Mouse (Mus musculus) liver, adult 2 months (tissue): ENCODE results near the gene Upk1a. TPM values are rescaled to one million over a fixed set of nuclear protein-coding genes. Genes with fewer than 3 reads are reported as not detected.
A peak's percentile ranks its signal among the peaks of the same experiment; 100 is the strongest.

Source experiments
- DNase-seq: peaks from one replicate; pipeline ENCODE4 v3.0.0-alpha.2; 2011; ENCODE audit warnings: low read depth, low spot score; ENCODE audit errors: extremely low read depth
- H3K27ac ChIP-seq: fragments of 200-500 bp; replicated peaks from 2 replicates; pipeline ENCODE4 v1.5.1; 2012; ENCODE audit warnings: low read depth, mild to moderate bottlenecking, control low read depth, inconsistent platforms, low read length; ENCODE audit not compliant: insufficient read depth
- H3K27me3 ChIP-seq: fragments of 200-500 bp; 2 replicates; pipeline ENCODE4 v1.6.1; 2012; ENCODE audit warnings: mild to moderate bottlenecking, moderate library complexity, low read length, inconsistent platforms; ENCODE audit not compliant: control insufficient read depth, insufficient read depth
- H3K36me3 ChIP-seq: fragments of 200-500 bp; 2 replicates; pipeline ENCODE4 v1.6.1; 2012; ENCODE audit warnings: low read length, inconsistent platforms; ENCODE audit not compliant: control insufficient read depth, insufficient read depth
- H3K4me1 ChIP-seq: fragments of 200-500 bp; 2 replicates; pipeline ENCODE4 v1.6.1; 2011; ENCODE audit warnings: low read length; ENCODE audit not compliant: control insufficient read depth, insufficient read depth
- H3K4me3 ChIP-seq: fragments of 200-500 bp; 2 replicates; pipeline ENCODE4 v1.5.1; 2011; ENCODE audit warnings: low read depth, mild to moderate bottlenecking, control low read depth, low read length, moderate library complexity; ENCODE audit not compliant: insufficient read depth
- H3K79me2 ChIP-seq: fragments of 200-500 bp; 2 replicates; pipeline ENCODE4 v1.6.1; 2012; ENCODE audit warnings: inconsistent platforms, mild to moderate bottlenecking, low read length, moderate library complexity; ENCODE audit not compliant: control insufficient read depth, insufficient read depth
- H3K9ac ChIP-seq: fragments of 200-500 bp; 2 replicates; pipeline ENCODE4 v1.6.1; 2012; ENCODE audit warnings: low read depth, mild to moderate bottlenecking, control low read depth, inconsistent platforms, low read length
- CTCF ChIP-seq: fragments of 200-500 bp; IDR thresholded peaks from 2 replicates; pipeline ENCODE4 v1.5.1; 2011; ENCODE audit warnings: low read depth, low read length, control low read depth
- POLR2A ChIP-seq: fragments of 200-500 bp; IDR thresholded peaks from 2 replicates; pipeline ENCODE4 v1.6.1; 2011; ENCODE audit warnings: low read length, control low read depth; ENCODE audit not compliant: insufficient read depth; ENCODE audit errors: extremely low read depth
- WGBS: fragments of 180-500 bp; shearing (Covaris S2); methylation state at CpG from one replicate; pipeline ENCODE4 v1.1.7; 2018; 5-methylcytosine and 5-hydroxymethylcytosine counted together
- polyA plus RNA-seq: library from polyadenylated mRNA; depleted of rRNA; stranded (reverse); fragments of >200 nt; gene quantifications from 2 replicates; pipeline ENCODE4 v1.2.3, GENCODE M21; 2012; rRNA removed
- total RNA-seq: library from RNA; depleted of rRNA; stranded (reverse); fragments of >200 nt; gene quantifications from 2 replicates; pipeline ENCODE4 v1.2.3, GENCODE M21; 2014; rRNA removed

Gene Upk1a
- total RNA-seq (not detected in 2 replicates), polyA plus RNA-seq (0.23 and 0.54 TPM in 2 replicates)

DNA sequence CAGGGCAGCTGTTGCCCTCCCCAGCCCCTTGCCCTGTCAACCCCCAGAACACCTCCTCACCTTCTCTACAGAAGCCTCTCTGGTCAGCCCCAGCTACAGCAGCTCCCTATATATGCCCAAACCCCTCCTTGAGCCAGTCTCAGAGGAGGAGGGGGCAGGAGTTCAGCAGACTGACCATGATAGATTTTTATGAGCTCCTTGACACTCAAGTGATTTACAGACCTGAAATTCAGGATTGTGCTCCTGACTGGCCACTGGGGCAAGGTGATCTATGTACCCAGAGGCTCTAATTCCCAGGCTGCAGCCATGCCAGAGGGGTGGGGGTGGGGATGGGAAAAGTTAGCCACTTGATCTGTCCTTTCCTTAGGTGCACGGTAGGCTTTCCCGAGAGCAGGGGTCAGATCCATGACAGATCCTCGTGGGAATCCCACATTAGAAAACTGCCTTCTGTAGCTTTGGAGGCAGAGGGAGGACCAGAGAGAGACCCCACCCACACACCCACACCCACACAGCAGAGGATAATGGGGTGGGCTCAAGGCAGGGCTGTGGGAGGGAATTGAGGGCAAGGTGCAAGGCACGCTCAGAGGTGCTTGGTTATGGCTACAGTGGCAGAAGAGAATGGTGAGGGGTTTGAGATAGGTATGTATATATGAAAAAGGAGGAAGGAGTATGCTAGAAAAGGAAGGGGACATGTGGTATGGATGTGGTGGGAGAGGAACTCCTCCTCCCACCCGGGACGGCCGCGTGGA lies at the start of gene Upk1a:
Gene Upk1a, minus strand, starts transcription at position 194 of the 749 bp plus-strand sequence.
- Histone ChIP-seq H3K4me1 (no peaks in the 10 kb centered on the region), H3K9ac (no peak within 1 kb of the TSS), H3K27me3 (no peaks in the 10 kb centered on the region), H3K27ac (no peak within 1 kb of the TSS), H3K4me3 (no peak within 1 kb of the TSS), H3K36me3 (peaks cover 9% of the 10 kb centered on the region), H3K79me2 (no peaks in the 10 kb centered on the region)
- no peak for DNase-seq
- TF ChIP-seq POLR2A, result no peak
- TF ChIP-seq CTCF, result no peak
- WGBS, result 78% methylated on average over 8 of the region's 8 CpGs

DNA sequence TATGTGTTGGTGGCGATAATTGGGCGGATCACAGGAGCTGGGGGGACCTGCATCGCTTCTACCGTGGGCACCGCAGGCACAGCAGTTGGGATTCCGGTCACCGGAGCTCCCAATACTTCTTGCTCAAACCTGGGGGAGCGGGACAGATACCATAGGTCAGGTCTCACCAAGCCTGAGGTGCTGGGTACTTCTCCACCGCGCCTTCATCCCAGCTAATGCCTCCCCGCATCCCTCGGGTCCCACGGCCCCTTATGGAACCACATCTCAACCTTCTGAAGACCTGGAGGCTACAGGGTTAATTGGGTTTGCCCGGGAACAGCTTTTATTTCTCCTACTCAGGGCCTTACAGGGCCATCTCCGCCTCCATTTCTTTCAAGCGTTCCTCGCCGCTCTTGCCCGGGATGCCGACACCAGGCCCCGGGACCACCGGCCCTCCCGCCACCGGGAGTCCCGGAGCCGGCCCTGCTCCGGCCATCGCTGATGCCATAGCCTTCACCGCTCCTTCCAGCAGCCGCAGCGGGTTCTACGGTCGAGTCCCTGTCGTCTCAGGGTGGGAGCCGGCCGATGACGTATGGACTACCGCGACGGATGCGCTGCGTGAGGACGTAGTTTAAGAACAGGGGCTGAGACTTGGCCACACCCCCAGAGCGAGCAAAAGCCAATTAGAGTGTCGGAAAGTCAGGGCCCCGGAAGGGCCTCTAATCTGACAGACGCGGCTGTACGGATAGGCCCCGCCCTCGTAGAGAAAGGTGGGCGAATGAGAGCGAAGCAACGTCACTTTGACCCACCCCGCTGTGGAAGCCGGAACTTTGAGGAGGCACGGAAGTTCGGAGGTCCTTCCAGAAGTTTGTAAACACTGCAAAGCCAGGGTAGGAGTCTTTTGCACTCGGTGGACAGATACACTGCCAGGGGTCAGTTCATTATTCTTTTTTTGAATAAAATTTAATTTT lies 37.2 kb upstream of the Upk1a start, which contains the start of gene Rbm42:
Gene Rbm42, minus strand, starts transcription at position 727 of the 950 bp plus-strand sequence.
- H3K4me3 ChIP-seq, result peak within 1 kb of the TSS; percentile 84
- H3K27me3 ChIP-seq, result no peaks in the 10 kb centered on the region
- WGBS, result 1% methylated on average over 59 of the region's 59 CpGs
- 0 out of 2 replicates have a peak, but pooled peaks have one; percentile 33 for TF ChIP-seq POLR2A
- no peak for TF ChIP-seq CTCF
- H3K9ac ChIP-seq, result peak within 1 kb of the TSS; percentile 88
- peaks cover 6% of the 10 kb centered on the region; the same call in 1 of the 2 replicates for H3K79me2 ChIP-seq
- peak within 1 kb of the TSS; percentile 35; the same call in 1 of the 2 replicates for H3K27ac ChIP-seq
- H3K36me3 ChIP-seq, result peaks cover 28% of the 10 kb centered on the region
- peak; percentile 96 for DNase-seq
- peaks cover 7% of the 10 kb centered on the region; the same call in 1 of the 2 replicates for H3K4me1 ChIP-seq

DNA sequence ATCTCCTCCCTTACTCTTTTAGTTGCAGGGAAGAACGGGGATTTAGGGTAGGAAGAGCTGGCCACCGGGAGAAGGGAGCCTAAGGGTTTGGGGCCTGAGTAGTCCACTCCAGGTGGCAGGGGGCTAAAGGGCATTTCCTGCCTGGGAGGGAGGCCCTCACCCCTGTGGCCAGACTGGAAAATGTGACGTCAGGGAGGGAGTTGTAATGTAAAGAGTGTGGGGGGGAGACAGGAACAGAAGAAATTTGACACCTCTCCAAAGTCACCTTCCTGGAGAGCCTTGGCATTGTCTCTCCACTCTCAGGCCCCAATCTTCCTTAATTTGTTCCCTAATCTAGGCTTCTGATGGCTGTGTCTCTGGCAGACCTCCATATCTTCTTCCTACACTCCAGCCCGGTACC lies 26.4 kb upstream of the Upk1a start:
- no peak overlapping the region for H3K4me3 ChIP-seq
- no peak overlapping the region for H3K27ac ChIP-seq
- peaks cover 21% of the 10 kb centered on the region; the same call in 1 of the 2 replicates for H3K36me3 ChIP-seq
- no peaks in the 10 kb centered on the region for H3K79me2 ChIP-seq
- WGBS, result 54% methylated on average over 4 of the region's 4 CpGs
- no peak for DNase-seq
- TF ChIP-seq POLR2A (no peak), CTCF (no peak)
- H3K4me1 ChIP-seq, result no peaks in the 10 kb centered on the region
- no peak overlapping the region for H3K9ac ChIP-seq
- peaks cover 4% of the 10 kb centered on the region; the same call in 1 of the 2 replicates for H3K27me3 ChIP-seq

DNA sequence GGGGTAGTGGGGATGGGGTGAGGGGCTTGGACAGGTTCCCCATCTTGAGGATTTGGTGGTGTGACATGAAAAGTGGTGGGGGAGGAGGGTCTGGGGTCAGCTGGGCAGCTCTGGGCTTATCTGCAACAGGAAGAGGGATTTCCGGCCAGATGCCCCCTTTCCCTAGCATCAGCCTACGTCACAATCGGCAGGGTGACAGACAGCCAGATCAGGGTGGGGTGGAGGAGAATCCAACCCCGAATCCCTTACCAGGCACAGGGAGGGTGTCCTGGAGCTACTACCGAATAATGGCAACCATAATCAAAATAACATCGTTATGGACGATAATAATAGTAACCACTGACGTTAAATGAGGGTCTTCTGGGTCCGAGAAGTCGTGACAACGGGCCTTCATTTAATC lies 23.7 kb upstream of the Upk1a start:
- TF ChIP-seq CTCF (no peak), POLR2A (no peak)
- Histone ChIP-seq H3K4me1 (no peaks in the 10 kb centered on the region), H3K27ac (no peak overlapping the region), H3K4me3 (no peak overlapping the region), H3K27me3 (peaks cover 11% of the 10 kb centered on the region; the same call in 1 of the 2 replicates), H3K36me3 (peaks cover 5% of the 10 kb centered on the region; the same call in 1 of the 2 replicates), H3K9ac (no peak overlapping the region), H3K79me2 (no peaks in the 10 kb centered on the region)
- 52% methylated on average over 11 of the region's 11 CpGs for WGBS
- DNase-seq, result no peak

DNA sequence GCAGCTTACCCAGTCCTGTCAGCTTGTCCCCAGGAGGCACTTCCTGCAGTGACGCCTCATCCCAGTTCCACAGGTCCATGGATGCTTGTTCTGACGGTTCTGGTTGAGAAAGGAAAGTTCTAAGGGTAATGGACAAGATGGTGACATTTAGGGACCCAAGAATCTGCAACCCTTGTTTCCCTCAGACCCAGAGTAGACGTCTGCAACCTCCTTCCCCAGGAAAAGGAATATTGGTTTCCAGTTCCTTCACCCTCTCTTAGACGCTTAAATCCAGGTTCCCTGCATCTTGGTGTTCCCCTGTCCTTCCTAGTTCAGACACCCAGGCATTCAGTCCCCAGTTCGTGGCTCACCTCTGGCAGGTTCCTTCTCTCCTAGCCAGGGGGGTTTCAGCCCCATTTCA lies 23.1 kb upstream of the Upk1a start, which contains the start of gene Etv2:
Gene Etv2, minus strand, starts transcription at position 101 of the 400 bp plus-strand sequence.
- WGBS, result 40% methylated on average over 5 of the region's 5 CpGs
- no peak for TF ChIP-seq POLR2A
- no peak for TF ChIP-seq CTCF
- no peak within 1 kb of the TSS for H3K4me3 ChIP-seq

More for the DNA sequence above, 23.1 kb upstream of the Upk1a start, which contains the start of gene Etv2:
- no peaks in the 10 kb centered on the region for H3K4me1 ChIP-seq
- no peaks in the 10 kb centered on the region for H3K36me3 ChIP-seq
- no peaks in the 10 kb centered on the region for H3K79me2 ChIP-seq
- H3K27me3 ChIP-seq, result peaks cover 11% of the 10 kb centered on the region; the same call in 1 of the 2 replicates
- no peak within 1 kb of the TSS for H3K27ac ChIP-seq
- no peak within 1 kb of the TSS for H3K9ac ChIP-seq
- no peak for DNase-seq
